Mouse (Mus musculus) embryonic fibroblast, embryonic 13.5 days (primary cell): ENCODE measurements around the gene Rbck1.

Experiments used
- CTCF ChIP-seq: IDR thresholded peaks from 2 replicates; pipeline ENCODE4 v1.5.1; 2011; ENCODE audit warnings: mild to moderate bottlenecking, control low read depth, low read length, moderate library complexity, borderline replicate concordance; ENCODE audit not compliant: insufficient read depth
- POLR2A ChIP-seq: IDR thresholded peaks from 2 replicates; pipeline ENCODE4 v1.6.1; 2011; ENCODE audit warnings: low read depth, mild to moderate bottlenecking, control low read depth, low read length, moderate library complexity

DNA sequence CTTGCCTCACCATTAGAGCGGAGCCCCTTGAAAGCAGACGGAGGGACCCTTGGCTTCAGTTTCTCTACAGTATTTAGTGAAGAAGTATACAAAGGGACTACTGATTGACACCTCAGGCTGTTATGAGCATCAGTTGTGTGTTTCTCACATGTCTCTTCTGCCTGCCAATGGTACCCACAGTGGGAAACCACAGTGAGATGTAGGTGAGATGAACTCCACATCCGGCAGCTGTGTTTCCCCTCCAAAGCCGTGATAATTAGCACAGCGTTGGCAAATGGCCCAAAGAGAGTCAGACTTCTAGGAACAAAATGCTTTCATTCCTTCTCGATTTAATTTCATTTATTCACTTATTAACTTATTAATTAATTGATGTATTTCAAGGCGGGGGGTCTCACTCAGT is 39.7 kb upstream of the Rbck1 start:
- no peak for TF ChIP-seq CTCF
- no peak for TF ChIP-seq POLR2A
